Mouse (Mus musculus) testis, adult 2 months (tissue): ENCODE data around the gene Vmn1r192. TPM values are rescaled to one million over a fixed set of nuclear protein-coding genes. Genes with fewer than 3 reads are reported as not detected.
"Not testable (repeated sequence)": the region's sequence is repeated elsewhere in the genome, so short reads cannot be mapped to it uniquely, and the experiment has no call there.

Experiments used
- H3K27ac ChIP-seq: fragments of 200-500 bp; 2 replicates; pipeline ENCODE4 v1.5.1; 2012; ENCODE audit warnings: low read depth, low read length; ENCODE audit not compliant: control insufficient read depth, insufficient read depth
- H3K27me3 ChIP-seq: fragments of 200-500 bp; 2 replicates; pipeline ENCODE4 v1.6.1; 2012; ENCODE audit warnings: mild to moderate bottlenecking, low read length, moderate library complexity; ENCODE audit not compliant: control insufficient read depth, insufficient read depth
- H3K36me3 ChIP-seq: fragments of 200-500 bp; 2 replicates; pipeline ENCODE4 v1.6.1; 2012; ENCODE audit warnings: mild to moderate bottlenecking, low read length; ENCODE audit not compliant: control insufficient read depth, insufficient read depth
- H3K4me1 ChIP-seq: fragments of 200-500 bp; 2 replicates; pipeline ENCODE4 v1.6.1; 2012; ENCODE audit warnings: low read length; ENCODE audit not compliant: control insufficient read depth, insufficient read depth
- H3K4me3 ChIP-seq: fragments of 200-500 bp; 2 replicates; pipeline ENCODE4 v1.5.1; 2012; ENCODE audit warnings: low read depth, mild to moderate bottlenecking, low read length, moderate library complexity, mixed read lengths; ENCODE audit not compliant: control insufficient read depth
- CTCF ChIP-seq: fragments of 200-500 bp; IDR thresholded peaks from 2 replicates; pipeline ENCODE4 v1.5.1; 2012; ENCODE audit warnings: low read depth, mild to moderate bottlenecking, inconsistent platforms, low read length, moderate library complexity; ENCODE audit not compliant: control insufficient read depth, insufficient read depth, insufficient replicate concordance
- POLR2A ChIP-seq: fragments of 200-500 bp; IDR thresholded peaks from 2 replicates; pipeline ENCODE4 v1.6.1; 2012; ENCODE audit warnings: low read depth, mild to moderate bottlenecking, inconsistent platforms, low read length, moderate library complexity; ENCODE audit not compliant: control insufficient read depth
- polyA plus RNA-seq: library from polyadenylated mRNA; depleted of rRNA; stranded (reverse); fragments of >200 nt; gene quantifications from 2 replicates; pipeline ENCODE4 v1.2.3, GENCODE M21; 2012; rRNA removed

Vmn1r192 gene
- not detected in 2 replicates for polyA plus RNA-seq

GRCm38 (mm10) chr13:22191041-22191440, at the start of gene Vmn1r192:
TSS of gene Vmn1r192 (minus strand) at chr13:22191141.
- Histone ChIP-seq H3K27me3 (no peaks in the 10 kb centered on the region), H3K4me1 (no peaks in the 10 kb centered on the region)

GRCm38 (mm10) chr13:22223060-22223459, 32.1 kb upstream of the Vmn1r192 start, which contains the start of gene Vmn1r193:
TSS of gene Vmn1r193 (minus strand) at chr13:22223160.
- not testable (repeated sequence) for H3K36me3 ChIP-seq, H3K27me3 ChIP-seq, H3K4me1 ChIP-seq, H3K27ac ChIP-seq, H3K4me3 ChIP-seq

More at GRCm38 (mm10) chr13:22191041-22191440, at the start of gene Vmn1r192:
- no peak within 1 kb of the TSS for H3K4me3 ChIP-seq
- no peaks in the 10 kb centered on the region for H3K36me3 ChIP-seq
- no peak within 1 kb of the TSS for H3K27ac ChIP-seq
- TF ChIP-seq CTCF (no peak), POLR2A (no peak)

- H3K27ac ChIP-seq, H3K27me3 ChIP-seq, H3K4me1 ChIP-seq, H3K4me3 ChIP-seq, H3K36me3 ChIP-seq: not testable (repeated sequence)
Observed at GRCm38 (mm10) chr13:22192756-22193155, 1.8 kb upstream of the Vmn1r192 start.

DNA sequence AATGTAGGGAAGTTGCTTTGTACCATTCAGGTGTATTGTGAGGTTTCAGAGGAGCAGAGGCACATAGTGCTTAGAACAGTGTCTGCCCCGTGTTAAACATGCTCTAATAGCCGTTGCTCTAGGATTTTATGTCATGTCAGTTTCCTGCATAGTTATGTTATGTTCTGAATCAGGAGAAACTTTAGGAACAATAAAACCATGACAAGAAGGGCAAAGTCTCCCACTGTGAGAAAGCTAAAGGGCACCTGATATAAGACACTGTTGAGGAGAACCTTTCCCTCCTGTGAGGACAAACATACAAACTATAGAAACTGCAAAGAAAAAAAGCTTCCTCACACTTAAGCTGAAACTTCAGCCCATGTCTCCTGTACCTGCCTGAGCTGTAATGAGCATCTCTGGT, 556 bp downstream of the Vmn1r192 start:
- no peaks in the 10 kb centered on the region for H3K36me3 ChIP-seq
- TF ChIP-seq CTCF = no peak
- TF ChIP-seq POLR2A = no peak
- no peaks in the 10 kb centered on the region for H3K27me3 ChIP-seq
- no peak overlapping the region for H3K4me3 ChIP-seq
- H3K4me1 ChIP-seq = no peaks in the 10 kb centered on the region
- H3K27ac ChIP-seq = no peak overlapping the region

- Histone ChIP-seq H3K27me3 (no peaks in the 10 kb centered on the region), H3K27ac (no peak overlapping the region), H3K4me1 (no peaks in the 10 kb centered on the region), H3K36me3 (no peaks in the 10 kb centered on the region), H3K4me3 (no peak overlapping the region)
- TF ChIP-seq POLR2A (no peak), CTCF (no peak)
Observed at GRCm38 (mm10) chr13:22189313-22189712, 1.6 kb downstream of the Vmn1r192 start.

DNA sequence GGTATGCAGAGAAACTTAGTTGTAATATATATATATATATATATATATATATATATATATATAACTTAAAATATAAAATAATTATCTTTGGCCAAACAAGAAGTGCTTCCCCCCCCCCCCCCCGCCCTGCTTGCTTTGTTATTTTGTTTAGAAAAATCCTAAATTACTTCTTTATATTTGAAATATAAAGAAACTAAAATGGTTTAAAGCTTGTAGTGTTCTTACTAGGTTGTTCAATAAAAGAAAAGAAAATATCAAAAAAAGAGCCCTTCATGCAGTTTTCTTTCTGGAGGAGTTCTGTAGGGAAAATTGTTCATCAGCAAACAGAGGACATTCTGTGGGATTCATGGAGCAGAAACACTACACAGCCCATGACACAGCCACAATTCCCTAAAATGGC, 7.1 kb downstream of the Vmn1r192 start, which contains the start of gene Vmn1r191:
Vmn1r191 (minus strand) TSS at position 101 of the 400 bp plus-strand sequence.
- Histone ChIP-seq H3K27ac (no peak within 1 kb of the TSS), H3K4me1 (no peaks in the 10 kb centered on the region), H3K4me3 (no peak within 1 kb of the TSS), H3K27me3 (no peaks in the 10 kb centered on the region), H3K36me3 (no peaks in the 10 kb centered on the region)
- no peak for TF ChIP-seq CTCF
- no peak for TF ChIP-seq POLR2A

- TF ChIP-seq CTCF (no peak), POLR2A (no peak)
- Histone ChIP-seq H3K4me3 (no peak overlapping the region), H3K36me3 (no peaks in the 10 kb centered on the region), H3K27ac (no peak overlapping the region), H3K4me1 (no peaks in the 10 kb centered on the region), H3K27me3 (no peaks in the 10 kb centered on the region)
Observed at GRCm38 (mm10) chr13:22168416-22168815, 22.5 kb downstream of the Vmn1r192 start.

DNA sequence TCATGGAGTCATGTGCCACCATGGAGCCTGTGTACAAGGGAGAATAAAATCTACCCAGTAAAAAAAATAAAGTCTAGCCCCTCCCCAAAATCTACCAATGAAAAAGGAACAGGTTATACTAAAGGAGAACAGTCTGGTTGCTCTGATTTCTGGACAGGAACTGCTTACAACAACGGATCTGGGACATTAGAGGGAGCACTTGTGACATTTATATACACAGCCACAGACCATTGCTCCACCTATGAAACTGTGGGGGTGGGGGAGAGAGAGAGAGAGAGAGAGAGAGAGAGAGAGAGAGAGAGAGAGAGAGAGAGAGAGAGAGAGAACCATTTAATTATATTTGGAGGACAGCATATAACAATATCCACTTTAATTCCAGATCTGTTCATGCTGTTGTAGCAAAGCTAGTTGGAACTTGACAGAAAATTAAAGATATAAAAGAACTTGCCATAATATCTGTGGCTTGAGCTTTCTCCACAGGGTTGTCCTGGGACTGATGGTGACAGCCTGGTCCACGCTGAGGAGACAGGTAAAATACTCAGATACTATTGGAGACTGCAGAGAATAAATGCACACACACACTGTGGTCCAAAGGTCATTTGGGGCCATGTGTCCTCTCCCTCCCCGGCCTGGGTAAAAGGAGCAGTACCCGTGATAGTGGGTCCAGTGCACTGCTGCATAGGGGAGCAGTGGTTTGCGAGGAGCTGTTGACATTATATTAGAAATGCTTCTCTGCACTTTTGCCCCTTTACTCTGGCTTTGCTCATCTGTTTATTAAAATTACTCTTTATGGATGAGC, 54.2 kb downstream of the Vmn1r192 start:
- H3K4me3 ChIP-seq, H3K4me1 ChIP-seq, H3K27ac ChIP-seq, H3K27me3 ChIP-seq, H3K36me3 ChIP-seq: not testable (repeated sequence)

Other genes with a start within 250 kb of the Vmn1r192 start
- gene Zfp184, start 246.0 kb downstream of the Vmn1r192 start, polyA plus RNA-seq = 2.7 and 2.8 TPM in 2 replicates
- gene Pom121l2, start 209.9 kb downstream of the Vmn1r192 start, polyA plus RNA-seq = 128 and 157 TPM in 2 replicates
- gene Prss16, start 181.4 kb downstream of the Vmn1r192 start, polyA plus RNA-seq = 0.05 and 0.22 TPM in 2 replicates
- gene Hist1h2ah, start 155.6 kb downstream of the Vmn1r192 start, polyA plus RNA-seq = 1.8 and 3.7 TPM in 2 replicates
- gene Hist1h2bk, start 155.3 kb downstream of the Vmn1r192 start, polyA plus RNA-seq = 10.0 and 11.3 TPM in 2 replicates
- 3.7 and 6.6 TPM in 2 replicates for gene Hist1h4i, start 149.8 kb downstream of the Vmn1r192 start, polyA plus RNA-seq
- 4.8 and 6.5 TPM in 2 replicates for gene Hist1h2ag, start 148.2 kb downstream of the Vmn1r192 start, polyA plus RNA-seq
- gene Hist1h2bj, start 147.9 kb downstream of the Vmn1r192 start, polyA plus RNA-seq = 7.9 and 8.5 TPM in 2 replicates
- not detected in 2 replicates for gene Vmn1r188, start 106.7 kb downstream of the Vmn1r192 start, polyA plus RNA-seq
- gene Vmn1r189, start 85.3 kb downstream of the Vmn1r192 start, polyA plus RNA-seq = not detected in 2 replicates
- gene Vmn1r191, start 7.2 kb downstream of the Vmn1r192 start, polyA plus RNA-seq = not detected in 2 replicates
- not detected in 2 replicates for gene Vmn1r193, start 32.0 kb upstream of the Vmn1r192 start, polyA plus RNA-seq
- gene Vmn1r194, start 53.1 kb upstream of the Vmn1r192 start, polyA plus RNA-seq = not detected in 2 replicates
- not detected in 2 replicates for gene Vmn1r195, start 79.4 kb upstream of the Vmn1r192 start, polyA plus RNA-seq
- gene Vmn1r196, start 98.8 kb upstream of the Vmn1r192 start, polyA plus RNA-seq = not detected in 2 replicates
- not detected in 2 replicates for gene Vmn1r197, start 133.4 kb upstream of the Vmn1r192 start, polyA plus RNA-seq
- gene Vmn1r198, start 159.2 kb upstream of the Vmn1r192 start, polyA plus RNA-seq = not detected in 2 replicates
- gene Vmn1r199, start 188.7 kb upstream of the Vmn1r192 start, polyA plus RNA-seq = not detected in 2 replicates
- gene Vmn1r200, start 199.2 kb upstream of the Vmn1r192 start, polyA plus RNA-seq = not detected in 2 replicates